Mouse (Mus musculus): ENCODE measurements at regions not wholly inside any gene's neighbourhood (a gene's known extent, or its start where the extent isn't known, plus 50 kb on each side); places are given as distances from the start of the nearest gene placed in this dataset.
A peak's percentile ranks its signal among the peaks of the same experiment; 100 is the strongest.

- no peak for DNase-seq
- TF ChIP-seq EP300 (IDR thresholded peaks at IDR 0.05; ENCODE audit: low read depth) = no peak
- TF ChIP-seq CTCF (IDR thresholded peaks at IDR 0.05; ENCODE audit: low read depth) = no peak
- no peak overlapping the region for H3K4me2 ChIP-seq (ENCODE audit: low read depth, low read length)
- H3K4me1 ChIP-seq (ENCODE audit: insufficient read depth) = no peaks in the 10 kb centered on the region
- 81% methylated on average over 13 of the region's 13 CpGs for WGBS (ENCODE audit: insufficient replicate concordance)
- H3K27ac ChIP-seq (ENCODE audit: low read depth) = no peak overlapping the region
- ATAC-seq = no peak
- H3K36me3 ChIP-seq (replicated peaks; ENCODE audit: insufficient read depth, low read length) = no peaks in the 10 kb centered on the region
- H3K4me3 ChIP-seq (ENCODE audit: low read depth, low read length) = no peak overlapping the region
- H3K27me3 ChIP-seq (ENCODE audit: insufficient read depth, low read length) = no peaks in the 10 kb centered on the region
- no peaks in the 10 kb centered on the region for H3K9me3 ChIP-seq (ENCODE audit: low read length)
- H3K9ac ChIP-seq (replicated peaks) = no peak overlapping the region
Observed at GRCm38 (mm10) chr1:128758294-128758801, 166.3 kb upstream of the Cxcr4 start.

- no peak for ATAC-seq
- Histone ChIP-seq H3K4me3 (ENCODE audit: low read depth, low read length) (no peak overlapping the region), H3K9me3 (ENCODE audit: low read length) (no peaks in the 10 kb centered on the region), H3K36me3 (replicated peaks; ENCODE audit: insufficient read depth, low read length) (no peaks in the 10 kb centered on the region), H3K4me2 (ENCODE audit: low read depth, low read length) (no peak overlapping the region), H3K4me1 (ENCODE audit: insufficient read depth) (no peaks in the 10 kb centered on the region), H3K27me3 (ENCODE audit: insufficient read depth, low read length) (no peaks in the 10 kb centered on the region), H3K27ac (ENCODE audit: low read depth) (no peak overlapping the region), H3K9ac (replicated peaks) (no peak overlapping the region)
- no peak for DNase-seq
- 60% methylated on average over 3 of the region's 3 CpGs for WGBS (ENCODE audit: insufficient replicate concordance)
- no peak for TF ChIP-seq CTCF (IDR thresholded peaks at IDR 0.05; ENCODE audit: low read depth)
- TF ChIP-seq EP300 (IDR thresholded peaks at IDR 0.05; ENCODE audit: low read depth) = no peak
Observed at GRCm38 (mm10) chr1:128753427-128754012, 161.4 kb upstream of the Cxcr4 start.

GRCm38 (mm10) chr1:128749437-128749994 is 157.4 kb upstream of the Cxcr4 start:
- TF ChIP-seq EP300 (IDR thresholded peaks at IDR 0.05; ENCODE audit: low read depth) (no peak), CTCF (IDR thresholded peaks at IDR 0.05; ENCODE audit: low read depth) (no peak)
- Histone ChIP-seq H3K36me3 (replicated peaks; ENCODE audit: insufficient read depth, low read length) (no peaks in the 10 kb centered on the region), H3K9ac (replicated peaks) (no peak overlapping the region), H3K4me1 (ENCODE audit: insufficient read depth) (no peaks in the 10 kb centered on the region), H3K9me3 (ENCODE audit: low read length) (no peaks in the 10 kb centered on the region), H3K4me3 (ENCODE audit: low read depth, low read length) (no peak overlapping the region), H3K4me2 (ENCODE audit: low read depth, low read length) (no peak overlapping the region), H3K27me3 (ENCODE audit: insufficient read depth, low read length) (no peaks in the 10 kb centered on the region), H3K27ac (ENCODE audit: low read depth) (no peak overlapping the region)
- no peak for ATAC-seq
- 67% methylated on average over 5 of the region's 5 CpGs for WGBS (ENCODE audit: insufficient replicate concordance)
- DNase-seq = no peak

GRCm38 (mm10) chr1:128747196-128747790 is 155.2 kb upstream of the Cxcr4 start:
- TF ChIP-seq EP300 (IDR thresholded peaks at IDR 0.05; ENCODE audit: low read depth) = no peak
- TF ChIP-seq CTCF (IDR thresholded peaks at IDR 0.05; ENCODE audit: low read depth) = no peak
- Histone ChIP-seq H3K4me3 (ENCODE audit: low read depth, low read length) (no peak overlapping the region), H3K9me3 (ENCODE audit: low read length) (no peaks in the 10 kb centered on the region), H3K27me3 (ENCODE audit: insufficient read depth, low read length) (no peaks in the 10 kb centered on the region), H3K4me2 (ENCODE audit: low read depth, low read length) (no peak overlapping the region), H3K27ac (ENCODE audit: low read depth) (no peak overlapping the region), H3K36me3 (replicated peaks; ENCODE audit: insufficient read depth, low read length) (no peaks in the 10 kb centered on the region), H3K9ac (replicated peaks) (no peak overlapping the region), H3K4me1 (ENCODE audit: insufficient read depth) (no peaks in the 10 kb centered on the region)
- 62% methylated on average over 12 of the region's 12 CpGs for WGBS (ENCODE audit: insufficient replicate concordance)
- DNase-seq (no peak), ATAC-seq (no peak)

- Histone ChIP-seq H3K4me2 (ENCODE audit: low read depth, low read length) (no peak overlapping the region), H3K27ac (ENCODE audit: low read depth) (no peak overlapping the region), H3K4me1 (ENCODE audit: insufficient read depth) (no peaks in the 10 kb centered on the region), H3K4me3 (ENCODE audit: low read depth, low read length) (no peak overlapping the region), H3K27me3 (ENCODE audit: insufficient read depth, low read length) (no peaks in the 10 kb centered on the region), H3K9ac (replicated peaks) (no peak overlapping the region), H3K36me3 (replicated peaks; ENCODE audit: insufficient read depth, low read length) (no peaks in the 10 kb centered on the region), H3K9me3 (ENCODE audit: low read length) (no peaks in the 10 kb centered on the region)
- ATAC-seq (no peak), DNase-seq (no peak)
- 33% methylated on average over 3 of the region's 3 CpGs for WGBS (ENCODE audit: insufficient replicate concordance)
- 0 out of 2 replicates have a peak, but pooled peaks have one; percentile 34 for TF ChIP-seq CTCF (IDR thresholded peaks at IDR 0.05; ENCODE audit: low read depth)
- TF ChIP-seq EP300 (IDR thresholded peaks at IDR 0.05; ENCODE audit: low read depth) = no peak
Observed at GRCm38 (mm10) chr1:128746461-128747009, 154.4 kb upstream of the Cxcr4 start.

GRCm38 (mm10) chr1:128740616-128741015 is 148.5 kb upstream of the Cxcr4 start:
- H3K27me3 ChIP-seq (ENCODE audit: insufficient read depth, low read length) = no peaks in the 10 kb centered on the region
- H3K4me2 ChIP-seq (ENCODE audit: low read depth, low read length) = no peak overlapping the region
- DNase-seq = no peak
- H3K9me3 ChIP-seq (ENCODE audit: low read length) = no peaks in the 10 kb centered on the region
- no peaks in the 10 kb centered on the region for H3K4me1 ChIP-seq (ENCODE audit: insufficient read depth)
- WGBS (ENCODE audit: insufficient replicate concordance) = 75% methylated on average over 2 of the region's 2 CpGs
- no peak for ATAC-seq
- H3K4me3 ChIP-seq (ENCODE audit: low read depth, low read length) = no peak overlapping the region
- H3K9ac ChIP-seq (replicated peaks) = no peak overlapping the region
- H3K27ac ChIP-seq (ENCODE audit: low read depth) = no peak overlapping the region
- H3K36me3 ChIP-seq (replicated peaks; ENCODE audit: insufficient read depth, low read length) = no peaks in the 10 kb centered on the region
- TF ChIP-seq CTCF (IDR thresholded peaks at IDR 0.05; ENCODE audit: low read depth) (no peak), EP300 (IDR thresholded peaks at IDR 0.05; ENCODE audit: low read depth) (no peak)
